Mouse (Mus musculus) v-Abl transformed pro-B cells (cell line): ENCODE results near the gene Fam216a.
"Not testable (repeated sequence)": the region's sequence is repeated elsewhere in the genome, so short reads cannot be mapped to it uniquely, and the experiment has no call there.

ENCODE experiments used
- in situ Hi-C, 2 experiments: fragments of 400-800 bp; cut with MboI; formaldehyde crosslinking; loops; one replicate each; pipeline ENCODE4 v1.15.1; 2025; ENCODE audit not compliant: unreplicated experiment in 2 of 2

Fam216a gene

GRCm38 (mm10) chr5:122372192-122372769 is at the start of gene Fam216a:
Gene Fam216a (minus strand): TSS chr5:122372364.
- in situ Hi-C loops: no loop called here

- in situ Hi-C loops: no loop called here
Observed at GRCm38 (mm10) chr5:122421271-122422068, 49.3 kb upstream of the Fam216a start, which contains the start of gene Anapc7. Gene Anapc7 (plus strand): TSS chr5:122421693.

GRCm38 (mm10) chr5:122420676-122421075 is 48.5 kb upstream of the Fam216a start:
- in situ Hi-C loops: not testable (repeated sequence)

- in situ Hi-C loops: loop anchor here in 1 of 2 experiments (10.0 kb wide), 1 partner anchor 309 kb away; no protein-coding TSS in a partner anchor
Observed at GRCm38 (mm10) chr5:122415465-122415864, 43.3 kb upstream of the Fam216a start.

GRCm38 (mm10) chr5:122414351-122414750 is 42.2 kb upstream of the Fam216a start:
- in situ Hi-C loops: loop anchor here in 1 of 2 experiments (10.0 kb wide), 1 partner anchor 310 kb away; no protein-coding TSS in a partner anchor

GRCm38 (mm10) chr5:122412826-122413225 is 40.7 kb upstream of the Fam216a start:
- in situ Hi-C loops: loop anchor here in 1 of 2 experiments (10.0 kb wide), 1 partner anchor 312 kb away; no protein-coding TSS in a partner anchor

- in situ Hi-C loops: loop anchor here in 1 of 2 experiments (10.0 kb wide), 1 partner anchor 313 kb away; no protein-coding TSS in a partner anchor
Observed at GRCm38 (mm10) chr5:122411892-122412291, 39.7 kb upstream of the Fam216a start.

- in situ Hi-C loops: loop anchor here (5.0 to 10.0 kb wide), 3 partner anchors 217 to 315 kb away; no protein-coding TSS in a partner anchor
Observed at GRCm38 (mm10) chr5:122409692-122410645, 37.8 kb upstream of the Fam216a start.

GRCm38 (mm10) chr5:122405537-122405936 is 33.4 kb upstream of the Fam216a start:
- in situ Hi-C loops: loop anchor here (5.0 to 10.0 kb wide), 3 partner anchors 222 to 319 kb away; no protein-coding TSS in a partner anchor

- in situ Hi-C loops: loop anchor here in 1 of 2 experiments (5.0 to 10.0 kb wide), 2 partner anchors 321 to 464 kb away; no protein-coding TSS in a partner anchor
Observed at GRCm38 (mm10) chr5:122403362-122403761, 31.2 kb upstream of the Fam216a start.

GRCm38 (mm10) chr5:122402772-122403171 is 30.6 kb upstream of the Fam216a start:
- in situ Hi-C loops: loop anchor here in 1 of 2 experiments (5.0 to 10.0 kb wide), 2 partner anchors 322 to 465 kb away; no protein-coding TSS in a partner anchor

GRCm38 (mm10) chr5:122402160-122402559 is 30.0 kb upstream of the Fam216a start:
- in situ Hi-C loops: loop anchor here in 1 of 2 experiments (5.0 to 10.0 kb wide), 2 partner anchors 323 to 465 kb away; no protein-coding TSS in a partner anchor

GRCm38 (mm10) chr5:122401303-122401640 is 29.1 kb upstream of the Fam216a start:
- in situ Hi-C loops: loop anchor here in 1 of 2 experiments (5.0 to 10.0 kb wide), 2 partner anchors 324 to 466 kb away; no protein-coding TSS in a partner anchor

- in situ Hi-C loops: loop anchor here in 1 of 2 experiments (5.0 to 10.0 kb wide), 2 partner anchors 324 to 467 kb away; no protein-coding TSS in a partner anchor
Observed at GRCm38 (mm10) chr5:122400628-122401302, 28.6 kb upstream of the Fam216a start.

- in situ Hi-C loops: loop anchor here in 1 of 2 experiments (5.0 to 10.0 kb wide), 2 partner anchors 325 to 467 kb away; no protein-coding TSS in a partner anchor
Observed at GRCm38 (mm10) chr5:122399871-122400270, 27.7 kb upstream of the Fam216a start.

- in situ Hi-C loops: no loop called here
Observed at GRCm38 (mm10) chr5:122397495-122397894, 25.3 kb upstream of the Fam216a start.

GRCm38 (mm10) chr5:122396791-122397190 is 24.6 kb upstream of the Fam216a start:
- in situ Hi-C loops: no loop called here

- in situ Hi-C loops: loop anchor here (5.0 kb wide), 3 partner anchors 127 to 267 kb away; no protein-coding TSS in a partner anchor
Observed at GRCm38 (mm10) chr5:122393887-122394286, 21.7 kb upstream of the Fam216a start.
